Mouse (Mus musculus) spleen, postnatal 4 days (tissue): ENCODE measurements around the gene Chd6.

Experiments used
- DNase-seq, 2 experiments: peaks; one replicate each; pipeline ENCODE4 v3.0.0; 2022; ENCODE audit warnings: low spot score in 2 of 2

The Chd6 gene

GRCm38 (mm10) chr2:160932325-160932724 lies 176.6 kb downstream of the Chd6 start:
- no peak for DNase-seq

GRCm38 (mm10) chr2:160931378-160931777 lies 177.5 kb downstream of the Chd6 start:
- DNase-seq = no peak

- DNase-seq = no peak
Observed at GRCm38 (mm10) chr2:160925203-160925602, 183.7 kb downstream of the Chd6 start.

GRCm38 (mm10) chr2:160921285-160921684 lies 187.6 kb downstream of the Chd6 start:
- DNase-seq = no peak

GRCm38 (mm10) chr2:160918930-160919215 lies 190.0 kb downstream of the Chd6 start:
- DNase-seq = no peak

GRCm38 (mm10) chr2:160918154-160918929 lies 190.5 kb downstream of the Chd6 start:
- DNase-seq = no peak

- no peak for DNase-seq
Observed at GRCm38 (mm10) chr2:160917313-160917712, 191.6 kb downstream of the Chd6 start.

- DNase-seq = no peak
Observed at GRCm38 (mm10) chr2:160916714-160917113, 192.2 kb downstream of the Chd6 start.

GRCm38 (mm10) chr2:160915821-160916610 lies 192.9 kb downstream of the Chd6 start:
- DNase-seq = no peak

- no peak for DNase-seq
Observed at GRCm38 (mm10) chr2:160914656-160915055, 194.2 kb downstream of the Chd6 start.

- DNase-seq = no peak
Observed at GRCm38 (mm10) chr2:160912231-160912671, 196.6 kb downstream of the Chd6 start, which contains the start of gene Emilin3. Gene Emilin3 (minus strand): TSS chr2:160912328.

GRCm38 (mm10) chr2:160911558-160912201 lies 197.2 kb downstream of the Chd6 start:
- no peak for DNase-seq

GRCm38 (mm10) chr2:160910633-160911032 lies 198.2 kb downstream of the Chd6 start:
- no peak for DNase-seq

- DNase-seq = no peak
Observed at GRCm38 (mm10) chr2:160908607-160909006, 200.3 kb downstream of the Chd6 start.

GRCm38 (mm10) chr2:160906101-160906500 lies 202.8 kb downstream of the Chd6 start:
- DNase-seq = no peak

GRCm38 (mm10) chr2:160905301-160905700 lies 203.6 kb downstream of the Chd6 start:
- no peak for DNase-seq

- DNase-seq = no peak
Observed at GRCm38 (mm10) chr2:160901656-160902412, 207.0 kb downstream of the Chd6 start.
